Mouse (Mus musculus): ENCODE results near the gene BC025446.

DNA sequence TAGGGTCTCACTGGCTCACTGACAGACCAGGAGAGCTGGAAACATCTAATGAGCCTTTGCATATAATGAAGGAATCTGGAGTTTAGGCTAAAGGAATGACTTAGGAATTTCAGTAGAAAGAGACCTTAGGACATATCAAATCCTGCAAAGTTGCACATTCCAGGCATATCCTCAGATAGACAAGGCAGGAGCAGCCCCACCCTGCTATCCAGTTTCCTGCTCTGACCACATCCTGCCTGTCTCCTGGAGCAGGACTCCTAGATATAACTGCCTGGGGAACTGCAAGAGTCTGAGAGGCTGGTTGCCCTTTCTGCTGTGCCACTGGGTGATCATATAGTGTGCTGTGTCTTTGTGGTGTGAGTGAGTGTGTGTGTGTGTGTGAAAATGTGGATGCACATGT is 54.0 kb downstream of the BC025446 start:
- TF ChIP-seq CTCF (conservative IDR thresholded peaks at IDR 0.05; ENCODE audit: low read length) (no peak), NANOG (IDR thresholded peaks at IDR 0.05; ENCODE audit: borderline replicate concordance, low read length) (no peak), POU5F1 (IDR thresholded peaks at IDR 0.05; ENCODE audit: borderline replicate concordance, low read length) (no peak)
